Mouse (Mus musculus) stomach, postnatal 0 days (tissue): Measurements from ENCODE around the gene Pabpc4. TPM values are rescaled to one million over a fixed set of nuclear protein-coding genes. Genes with fewer than 3 reads are reported as not detected.
A peak's percentile ranks its signal among the peaks of the same experiment; 100 is the strongest.
"Not testable (repeated sequence)": the region's sequence is repeated elsewhere in the genome, so short reads cannot be mapped to it uniquely, and the experiment has no call there.

Experiments
- ATAC-seq: fragments of 200-750 bp; cut with Nextera tagmentation; 2 replicates; pipeline ENCODE4 v1.8.0; 2017; ENCODE audit not compliant: low FRiP score, low TSS enrichment
- DNase-seq: peaks from one replicate; pipeline ENCODE4 v3.0.0-alpha.2; 2016; ENCODE audit warnings: low spot score
- H3K27ac ChIP-seq: fragments of 300-500 bp; sonication (generic); replicated peaks from 2 replicates; pipeline ENCODE4 v1.5.1; 2014; ENCODE audit warnings: mild to moderate bottlenecking, control low read depth
- H3K27me3 ChIP-seq: fragments of 300-500 bp; sonication (generic); 2 replicates; pipeline ENCODE4 v1.6.1; 2014; ENCODE audit warnings: low read length; ENCODE audit not compliant: control insufficient read depth, insufficient read depth
- H3K36me3 ChIP-seq: fragments of 300-500 bp; sonication (generic); 2 replicates; pipeline ENCODE4 v1.6.1; 2014; ENCODE audit warnings: low read length, mixed read lengths; ENCODE audit not compliant: control insufficient read depth, insufficient read depth
- H3K4me1 ChIP-seq: fragments of 300-500 bp; sonication (generic); replicated peaks from 2 replicates; pipeline ENCODE4 v1.6.1; 2014; ENCODE audit warnings: antibody characterized with exemption; ENCODE audit not compliant: control insufficient read depth, insufficient read depth
- H3K4me2 ChIP-seq: fragments of 300-500 bp; sonication (generic); replicated peaks from 2 replicates; pipeline ENCODE4 v1.6.1; 2014; ENCODE audit warnings: low read depth, mild to moderate bottlenecking, control low read depth, moderate library complexity
- H3K4me3 ChIP-seq: fragments of 300-500 bp; sonication (generic); 2 replicates; pipeline ENCODE4 v1.5.1; 2014; ENCODE audit warnings: low read depth, low read length, control low read depth
- H3K9ac ChIP-seq: fragments of 300-500 bp; sonication (generic); 2 replicates; pipeline ENCODE4 v1.6.1; 2014; ENCODE audit warnings: mild to moderate bottlenecking, low read length, control low read depth, mixed read lengths
- H3K9me3 ChIP-seq: fragments of 300-500 bp; sonication (generic); 2 replicates; pipeline ENCODE4 v1.6.1; 2016; ENCODE audit warnings: low read length; ENCODE audit not compliant: control insufficient read depth
- CTCF ChIP-seq: IDR thresholded peaks from 2 replicates; pipeline ENCODE4 v1.5.1; 2016; ENCODE audit warnings: antibody characterized with exemption, low read depth, mild to moderate bottlenecking, moderate library complexity
- EP300 ChIP-seq: optimal IDR thresholded peaks from 2 replicates; pipeline ENCODE3; 2016; ENCODE audit warnings: antibody characterized with exemption
- WGBS: fragments of 180-500 bp; shearing (Covaris S2); extraction: QIAGEN DNeasy Blood & Tissue Kit; methylation state at CpG from one replicate; pipeline ENCODE4 v1.1.7; 2014; 5-methylcytosine and 5-hydroxymethylcytosine counted together
- polyA plus RNA-seq: library from polyadenylated mRNA; unstranded; fragments of >200 nt; fragmentation: Nextera tagmentation; extraction: Ambion mirVana; gene quantifications from 2 replicates; pipeline ENCODE4 v1.2.1, GENCODE M21; 2015

The Pabpc4 gene
- polyA plus RNA-seq, 1 experiment from 2014 or later, result 15.7 TPM

GRCm38 (mm10) chr4:123260071-123260746, 1.9 kb upstream of the Pabpc4 start:
- WGBS, result 24% methylated on average over 8 of the region's 8 CpGs
- H3K4me3 ChIP-seq, result no peak overlapping the region
- H3K9ac ChIP-seq, result no peak overlapping the region
- no peak overlapping the region for H3K4me2 ChIP-seq
- no peak for TF ChIP-seq CTCF
- TF ChIP-seq EP300, result no peak
- no peaks in the 10 kb centered on the region for H3K4me1 ChIP-seq
- H3K36me3 ChIP-seq, result no peaks in the 10 kb centered on the region
- DNase-seq, result no peak
- ATAC-seq, result no peak
- H3K9me3 ChIP-seq, result no peaks in the 10 kb centered on the region
- H3K27me3 ChIP-seq, result no peaks in the 10 kb centered on the region
- no peak overlapping the region for H3K27ac ChIP-seq

GRCm38 (mm10) chr4:123271063-123271462, 8.9 kb downstream of the Pabpc4 start:
- H3K27ac ChIP-seq, result no peak overlapping the region
- H3K9ac ChIP-seq, result no peak overlapping the region
- no peak overlapping the region for H3K4me3 ChIP-seq
- H3K27me3 ChIP-seq, result no peaks in the 10 kb centered on the region
- no peak overlapping the region for H3K4me2 ChIP-seq
- H3K36me3 ChIP-seq, result no peaks in the 10 kb centered on the region
- no peaks in the 10 kb centered on the region for H3K9me3 ChIP-seq
- H3K4me1 ChIP-seq, result no peaks in the 10 kb centered on the region
- TF ChIP-seq EP300 (no peak), CTCF (no peak)
- DNase-seq (no peak), ATAC-seq (no peak)
- WGBS, result 90% methylated on average over 3 of the region's 3 CpGs

GRCm38 (mm10) chr4:123280117-123280516, 18.0 kb downstream of the Pabpc4 start:
- Histone ChIP-seq H3K36me3 (no peaks in the 10 kb centered on the region), H3K27me3 (no peaks in the 10 kb centered on the region), H3K27ac (no peak overlapping the region), H3K4me3 (no peak overlapping the region), H3K4me2 (no peak overlapping the region), H3K4me1 (peaks cover 3% of the 10 kb centered on the region; the same call in 1 of the 2 replicates), H3K9me3 (no peaks in the 10 kb centered on the region), H3K9ac (no peak overlapping the region)
- DNase-seq (peak; percentile 15), ATAC-seq (no peak)
- TF ChIP-seq CTCF (no peak), EP300 (no peak)
- 57% methylated on average over 3 of the region's 3 CpGs for WGBS

GRCm38 (mm10) chr4:123282500-123282899, 20.3 kb downstream of the Pabpc4 start:
- Histone ChIP-seq H3K4me1 (peaks cover 3% of the 10 kb centered on the region; the same call in 1 of the 2 replicates), H3K4me3 (peak overlapping the region; percentile 49), H3K9me3 (no peaks in the 10 kb centered on the region), H3K4me2 (peak overlapping the region; percentile 73), H3K36me3 (no peaks in the 10 kb centered on the region), H3K27me3 (no peaks in the 10 kb centered on the region), H3K27ac (peak overlapping the region; percentile 58; the same call in 1 of the 2 replicates), H3K9ac (no peak overlapping the region)
- 0% methylated on average over 25 of the region's 25 CpGs for WGBS
- ATAC-seq, result peak; percentile 97
- no peak for TF ChIP-seq EP300
- TF ChIP-seq CTCF, result peak; percentile 94
- peak; percentile 96 for DNase-seq

GRCm38 (mm10) chr4:123282915-123283674, 20.9 kb downstream of the Pabpc4 start:
- not testable (repeated sequence) for H3K36me3 ChIP-seq, H3K27me3 ChIP-seq, H3K4me1 ChIP-seq, H3K9me3 ChIP-seq
- Histone ChIP-seq H3K9ac (peak overlapping the region; percentile 57), H3K4me3 (peak overlapping the region; percentile 49), H3K4me2 (peak overlapping the region; percentile 73), H3K27ac (peak overlapping the region; percentile 58; the same call in 1 of the 2 replicates)
- DNase-seq (peak; percentile 50), ATAC-seq (peak; percentile 62)
- WGBS, result under 1% methylated on average over 30 of the region's 55 CpGs

- H3K36me3 ChIP-seq, H3K9me3 ChIP-seq, H3K27me3 ChIP-seq, H3K4me1 ChIP-seq: not testable (repeated sequence)
- ATAC-seq, result peak; percentile 50; the same call in 1 of the 2 replicates
- Histone ChIP-seq H3K4me2 (peak overlapping the region; percentile 73), H3K4me3 (peak overlapping the region; percentile 49), H3K27ac (0 out of 2 replicates have a peak overlapping the region, but pooled peaks have one; percentile 18), H3K9ac (peak overlapping the region; percentile 57)
- DNase-seq, result peak; percentile 54
- WGBS, result 0% methylated on average over 9 of the region's 15 CpGs
Observed at GRCm38 (mm10) chr4:123283675-123284064, 21.5 kb downstream of the Pabpc4 start.
